Mouse (Mus musculus): ENCODE measurements around the gene Gm42421.

Gene Gm42421

GRCm38 (mm10) chr5:143927875-143928274, at the start of gene Gm42421:
Gene Gm42421, plus strand, starts transcription at chr5:143928175.
- DNase-seq = no peak

DNA sequence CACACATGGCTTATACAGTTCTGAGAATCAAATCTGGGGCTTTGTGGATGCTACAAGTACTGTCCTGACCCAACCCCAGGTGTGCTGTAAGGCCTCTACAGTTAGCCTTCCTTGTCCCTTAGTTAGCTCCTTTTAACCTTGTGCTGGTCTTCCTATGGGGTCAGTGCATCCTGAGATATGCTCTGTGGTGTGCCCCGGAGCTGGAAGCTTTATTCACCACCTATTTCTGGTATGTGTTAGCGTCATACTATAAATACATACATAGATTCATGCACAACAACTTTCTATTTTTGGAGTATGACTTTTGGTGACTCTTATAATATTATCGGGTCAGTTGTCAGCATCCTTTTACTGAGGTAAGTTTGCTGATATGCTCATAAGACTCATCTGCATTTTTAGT, 42.7 kb upstream of the Gm42421 start:
- no peak for DNase-seq

GRCm38 (mm10) chr5:143890741-143891140, 37.2 kb upstream of the Gm42421 start:
- DNase-seq = no peak

DNA sequence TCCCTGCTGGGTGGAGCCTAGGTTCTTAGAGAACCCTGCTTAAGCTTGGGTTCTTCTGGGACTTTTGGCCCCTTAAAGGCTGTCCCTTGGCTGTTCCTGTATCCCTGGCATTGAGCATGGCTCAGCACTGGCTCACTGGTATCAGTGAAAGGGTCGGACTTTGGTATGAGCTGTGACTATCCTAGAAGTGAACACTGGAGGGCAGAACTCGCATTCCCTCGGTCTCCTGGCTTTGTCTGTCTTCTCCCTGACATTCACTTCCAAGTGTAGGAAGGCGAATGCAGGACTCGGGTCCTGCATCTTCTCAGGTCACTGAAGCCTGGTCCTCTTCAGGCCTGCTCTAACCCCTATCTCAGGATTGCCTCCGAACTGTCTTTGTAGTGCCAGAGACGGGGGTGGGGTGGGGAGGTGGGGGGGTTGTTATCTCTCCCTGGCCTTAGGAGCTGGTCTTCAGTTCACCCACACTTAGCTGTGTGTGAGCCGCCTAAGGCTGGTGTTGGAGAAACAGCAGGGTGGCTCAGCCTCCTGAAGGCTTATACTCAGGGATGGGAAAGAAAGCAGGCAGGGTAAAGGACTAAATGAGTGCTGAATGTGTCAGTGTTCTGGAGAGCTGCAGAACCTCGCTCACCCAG, 35.6 kb upstream of the Gm42421 start:
- no peak for DNase-seq

- DNase-seq = no peak
Observed at GRCm38 (mm10) chr5:143893396-143893795, 34.6 kb upstream of the Gm42421 start.

- no peak for DNase-seq
Observed at GRCm38 (mm10) chr5:143897635-143898330, 30.2 kb upstream of the Gm42421 start, which contains the start of gene Ankrd61. Gene Ankrd61, minus strand, starts transcription at chr5:143897685.

DNA sequence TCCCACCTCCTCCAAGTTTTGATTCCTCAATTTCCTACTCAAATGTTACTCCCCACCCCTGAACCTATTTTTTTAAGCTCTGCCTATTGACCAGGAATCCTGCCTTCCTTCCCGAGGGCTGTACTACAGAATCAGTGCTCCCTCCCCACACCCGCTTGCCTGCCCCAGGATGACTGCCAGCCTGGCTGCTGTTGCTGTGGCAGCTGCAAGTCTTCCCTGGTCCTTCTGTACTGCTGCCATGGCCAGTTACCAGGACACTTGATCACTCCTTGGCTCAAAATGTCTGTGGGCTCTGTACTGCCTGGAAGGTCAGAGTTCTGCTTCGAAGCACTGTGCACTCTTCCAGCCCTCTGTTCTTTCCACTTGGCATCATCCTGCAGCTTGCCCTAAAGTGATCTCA, 25.9 kb upstream of the Gm42421 start:
- no peak for DNase-seq

DNA sequence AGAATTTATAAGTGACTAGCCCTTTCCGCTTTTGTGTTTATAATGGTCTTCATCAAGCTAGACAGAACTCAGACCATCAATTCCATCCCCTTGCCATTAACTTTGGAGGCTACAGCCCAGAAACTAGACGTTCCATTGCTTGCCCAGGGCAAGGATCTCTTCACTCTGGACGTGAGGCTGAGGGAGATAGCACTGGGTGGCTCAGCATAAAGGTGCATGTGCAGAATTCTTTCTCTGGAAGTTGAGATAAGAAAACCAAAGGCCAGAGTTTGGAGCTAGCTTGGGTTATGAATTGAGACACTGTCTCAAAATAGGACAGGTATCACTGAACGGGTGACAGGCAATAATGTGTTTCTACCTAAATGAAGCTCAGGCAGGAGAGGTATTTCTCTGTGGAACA, 24.2 kb upstream of the Gm42421 start:
- no peak for DNase-seq

DNA sequence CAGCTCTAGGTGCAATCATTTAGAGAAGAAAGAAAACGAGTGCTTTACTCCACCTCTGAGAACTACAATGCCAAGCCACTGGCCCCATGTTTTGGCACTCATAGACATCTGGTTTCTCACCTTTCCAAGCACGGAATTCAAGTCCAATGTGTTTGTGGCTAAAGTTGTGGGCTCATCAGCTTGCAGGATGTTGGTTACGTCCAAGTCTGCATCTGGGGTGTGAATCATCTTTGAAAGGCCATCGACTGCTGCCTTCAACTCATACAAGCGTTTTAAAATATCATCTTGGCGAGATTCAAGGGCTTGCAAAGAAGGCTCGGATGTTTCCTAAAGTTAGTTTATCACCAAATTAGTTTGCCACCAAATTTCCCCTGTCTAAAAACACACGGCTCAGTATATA, 21.5 kb upstream of the Gm42421 start:
- DNase-seq = no peak

DNA sequence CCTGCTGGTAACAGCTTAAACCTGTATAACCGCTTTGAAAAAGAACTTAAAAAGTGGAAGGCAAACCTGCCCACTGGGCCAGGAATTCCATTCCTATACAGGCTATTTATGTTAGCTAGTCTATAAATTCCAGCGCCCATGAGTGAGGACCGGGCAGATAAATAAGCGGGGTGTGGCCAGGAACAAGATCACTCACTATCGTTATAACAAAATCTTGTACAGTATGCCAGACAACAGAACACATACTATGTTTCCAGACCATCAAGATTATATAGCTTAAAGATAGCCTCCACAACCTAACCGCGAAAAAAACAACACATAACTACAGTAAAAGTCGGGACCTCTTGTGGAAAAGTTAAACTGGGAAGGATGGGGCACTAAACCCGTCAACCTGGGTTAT, 19.0 kb upstream of the Gm42421 start:
- DNase-seq = no peak

- DNase-seq = peak; percentile 98
Observed at GRCm38 (mm10) chr5:143909417-143910400, 18.3 kb upstream of the Gm42421 start, which contains the start of the genes Aimp2 and Pms2. Gene Aimp2, minus strand, starts transcription at chr5:143909847. Gene Pms2, plus strand, starts transcription at chr5:143909964.

GRCm38 (mm10) chr5:143916221-143916620, 11.8 kb upstream of the Gm42421 start:
- DNase-seq = no peak

DNA sequence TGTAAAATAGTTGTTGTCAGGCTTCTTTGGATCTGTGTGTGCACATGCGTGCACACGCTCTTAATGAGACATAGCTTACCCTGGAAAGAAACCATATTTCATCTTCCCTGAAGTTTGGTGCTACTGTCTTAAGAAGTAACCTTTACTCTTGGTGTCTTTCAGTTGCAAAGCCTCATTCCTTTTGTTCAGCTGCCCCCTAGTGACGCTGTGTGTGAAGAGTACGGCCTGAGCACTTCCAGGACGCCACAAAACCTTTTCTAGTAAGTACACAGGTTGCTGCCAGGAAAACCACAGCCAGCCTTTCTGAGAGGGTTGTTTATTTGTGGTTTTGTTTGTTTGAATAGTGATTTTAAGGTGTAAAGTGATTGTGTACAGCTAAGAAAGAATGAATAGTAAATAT, 10.6 kb upstream of the Gm42421 start:
- no peak for DNase-seq

GRCm38 (mm10) chr5:143918120-143918519, 9.9 kb upstream of the Gm42421 start:
- DNase-seq = no peak

GRCm38 (mm10) chr5:143924781-143925452, 3.1 kb upstream of the Gm42421 start:
- no peak for DNase-seq

- DNase-seq = no peak
Observed at GRCm38 (mm10) chr5:143929291-143929690, 1.3 kb downstream of the Gm42421 start.

DNA sequence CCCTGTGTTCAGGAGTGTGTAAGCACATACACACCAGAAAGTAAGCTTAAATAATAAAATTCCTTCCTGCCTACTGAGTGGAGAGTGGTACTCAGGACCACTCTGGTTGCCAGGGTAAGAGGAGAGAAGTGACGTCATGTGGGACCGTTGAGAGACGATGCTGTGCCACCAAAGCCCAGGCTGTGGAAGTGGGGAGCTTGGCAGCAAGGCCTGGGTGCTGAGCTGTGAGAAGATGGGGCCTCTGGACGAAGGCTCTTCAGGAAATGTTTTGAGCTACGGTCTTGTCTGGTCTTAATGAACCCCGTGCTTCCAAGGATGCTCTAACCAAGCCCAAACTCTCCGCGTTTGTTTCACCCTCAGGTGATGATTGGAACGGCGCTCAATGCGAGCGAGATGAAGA, 2.7 kb downstream of the Gm42421 start:
- no peak for DNase-seq

DNA sequence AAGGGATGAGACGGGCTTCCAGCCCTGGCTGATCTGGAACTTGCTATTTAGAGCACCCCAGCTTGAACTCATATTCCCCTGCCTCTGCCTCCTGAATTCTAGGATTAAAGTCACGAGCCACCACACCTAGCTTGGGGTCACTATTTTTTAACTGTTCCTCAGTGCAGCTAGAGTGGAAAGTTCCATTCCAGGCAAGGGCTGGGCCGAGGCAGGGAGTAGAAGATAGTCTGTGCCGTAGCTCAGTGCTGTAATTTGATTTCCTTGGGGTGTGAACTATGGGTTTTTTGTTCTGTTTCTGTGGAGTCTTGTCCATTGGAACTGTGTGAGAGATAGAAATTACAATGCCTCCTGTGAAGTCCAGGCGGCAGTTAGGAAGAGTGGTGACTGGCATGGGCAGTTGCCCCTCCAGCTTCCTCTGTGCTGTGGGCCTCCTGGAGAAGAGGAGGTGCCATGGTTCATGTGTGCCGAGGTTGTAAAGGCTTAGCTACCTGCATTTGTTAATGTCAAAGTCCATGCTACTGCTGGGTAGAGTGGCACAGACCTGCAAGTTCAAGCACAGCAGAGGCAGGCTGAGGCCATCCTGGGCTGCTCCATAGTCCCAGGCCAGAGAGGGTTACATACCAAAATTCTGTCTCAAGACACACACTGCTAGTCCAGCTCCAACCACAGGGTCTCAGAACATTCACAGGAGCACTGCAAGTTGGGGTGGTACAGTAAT, 4.0 kb downstream of the Gm42421 start:
- DNase-seq = no peak

- no peak for DNase-seq
Observed at GRCm38 (mm10) chr5:143932831-143933230, 4.9 kb downstream of the Gm42421 start, which contains the start of gene Rsph10b. Gene Rsph10b, plus strand, starts transcription at chr5:143933035.

GRCm38 (mm10) chr5:143933414-143933813, 5.4 kb downstream of the Gm42421 start:
- DNase-seq = no peak

DNA sequence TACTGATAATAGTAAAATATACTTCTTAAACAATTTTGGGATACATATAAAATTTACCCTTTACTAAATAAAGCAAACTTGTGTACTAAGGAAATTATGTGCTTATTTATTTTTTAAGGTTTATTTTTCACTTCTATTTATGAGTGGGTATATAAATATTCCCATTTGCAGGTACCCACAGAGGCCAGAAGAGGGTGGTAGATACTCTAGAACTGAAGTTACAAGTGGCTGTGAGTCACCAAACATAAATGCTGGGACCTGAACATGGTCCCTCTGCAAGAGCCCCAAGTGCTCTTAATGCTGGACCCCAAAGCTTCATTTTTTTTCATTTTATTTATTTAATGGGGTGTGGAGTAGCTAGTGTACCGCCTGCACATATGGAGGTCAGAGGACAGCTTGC, 5.9 kb downstream of the Gm42421 start:
- no peak for DNase-seq

DNA sequence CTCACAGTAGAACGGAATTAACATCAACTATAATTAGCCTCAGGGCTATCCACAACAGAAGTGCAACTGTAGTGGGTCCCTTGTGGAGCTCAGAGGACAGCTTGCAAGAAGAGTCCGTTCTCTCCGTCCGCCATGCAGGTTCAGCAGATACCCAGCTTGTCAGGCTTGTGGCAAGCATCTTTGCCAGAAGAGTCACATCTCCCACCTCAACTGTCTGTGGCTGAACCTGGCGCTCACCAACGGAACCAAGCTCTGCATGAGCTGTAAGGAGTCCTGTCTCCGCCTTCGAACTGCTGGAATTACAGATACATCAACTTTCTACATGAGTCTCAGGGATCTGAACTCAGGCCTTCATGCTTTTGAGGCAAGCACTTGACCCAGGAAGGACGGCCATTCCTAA, 8.2 kb downstream of the Gm42421 start:
- DNase-seq = no peak

Measured in cerebellum, adult 9-10 months (tissue).